Mouse (Mus musculus) urinary bladder, postnatal 4 days (tissue): ENCODE measurements around the gene Gm8094.
"Not testable (repeated sequence)": the region's sequence is repeated elsewhere in the genome, so short reads cannot be mapped to it uniquely, and the experiment has no call there.

Experiments used
- DNase-seq, 2 experiments: peaks; one replicate each; pipeline ENCODE4 v3.0.0; 2021 to 2022; ENCODE audit warnings: low spot score in 2 of 2

The Gm8094 gene

DNA sequence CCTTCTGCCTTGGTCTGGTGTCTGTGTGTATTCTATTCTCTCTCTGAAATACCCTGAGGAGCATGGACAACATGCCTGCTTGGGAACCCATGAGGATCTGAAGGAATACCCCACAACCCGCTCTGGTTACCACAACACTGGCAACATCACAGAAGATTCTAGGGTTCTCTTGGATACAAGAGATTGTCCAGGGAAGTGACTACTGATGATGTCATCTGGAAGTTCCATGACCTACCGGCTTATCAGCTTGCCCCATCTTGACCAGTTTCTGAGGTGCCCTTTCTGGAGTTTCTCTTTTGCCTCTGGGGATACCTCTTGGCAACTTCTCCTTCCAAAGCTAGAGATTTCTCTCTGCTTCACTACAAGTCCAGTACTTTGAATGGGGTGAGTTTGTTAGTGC lies at the start of gene Gm8094:
Gene Gm8094 (minus strand): TSS at position 101 of the 400 bp plus-strand sequence.
- DNase-seq: not testable (repeated sequence)

DNA sequence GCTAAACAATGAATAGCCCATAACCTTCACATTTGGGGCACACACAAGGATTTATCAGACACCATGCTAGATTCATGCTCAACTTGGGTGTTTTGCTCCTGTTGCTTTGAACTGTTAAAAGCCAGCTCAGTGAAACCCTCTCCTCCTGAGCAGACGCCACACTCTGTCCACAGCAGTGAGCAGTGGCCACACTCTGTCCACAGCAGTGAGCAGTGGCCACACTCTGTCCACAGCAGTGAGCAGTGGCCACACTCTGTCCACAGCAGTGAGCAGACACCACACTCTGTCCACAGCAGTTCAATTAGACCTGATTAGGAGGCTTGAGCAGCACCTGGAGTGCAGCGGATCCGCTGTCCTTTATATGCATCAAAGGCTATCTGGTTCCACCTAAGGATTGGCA lies 43.2 kb upstream of the Gm8094 start:
- not testable (repeated sequence) for DNase-seq

DNA sequence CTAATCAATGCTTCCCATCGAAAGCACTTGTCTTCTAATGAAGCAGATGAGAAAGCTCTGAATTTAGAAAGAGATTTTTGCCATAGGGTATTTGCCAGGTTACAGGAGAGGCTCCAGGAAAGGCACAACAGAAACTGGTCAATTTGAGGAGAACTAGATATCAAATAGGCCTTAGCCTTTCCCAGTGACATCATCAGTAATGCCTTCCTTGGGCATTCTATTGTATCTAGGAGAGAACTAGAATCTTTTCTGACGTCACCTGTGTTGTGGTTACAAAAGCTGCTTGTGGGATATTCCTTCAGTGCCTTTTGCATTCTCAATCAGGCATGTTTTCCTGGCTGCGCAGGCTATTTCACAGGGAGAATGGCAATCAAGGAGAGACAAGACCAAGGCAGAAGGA lies 23.9 kb upstream of the Gm8094 start, which contains the start of gene Gm8104:
Gene Gm8104 (plus strand): TSS at position 301 of the 400 bp plus-strand sequence.
- not testable (repeated sequence) for DNase-seq

DNA sequence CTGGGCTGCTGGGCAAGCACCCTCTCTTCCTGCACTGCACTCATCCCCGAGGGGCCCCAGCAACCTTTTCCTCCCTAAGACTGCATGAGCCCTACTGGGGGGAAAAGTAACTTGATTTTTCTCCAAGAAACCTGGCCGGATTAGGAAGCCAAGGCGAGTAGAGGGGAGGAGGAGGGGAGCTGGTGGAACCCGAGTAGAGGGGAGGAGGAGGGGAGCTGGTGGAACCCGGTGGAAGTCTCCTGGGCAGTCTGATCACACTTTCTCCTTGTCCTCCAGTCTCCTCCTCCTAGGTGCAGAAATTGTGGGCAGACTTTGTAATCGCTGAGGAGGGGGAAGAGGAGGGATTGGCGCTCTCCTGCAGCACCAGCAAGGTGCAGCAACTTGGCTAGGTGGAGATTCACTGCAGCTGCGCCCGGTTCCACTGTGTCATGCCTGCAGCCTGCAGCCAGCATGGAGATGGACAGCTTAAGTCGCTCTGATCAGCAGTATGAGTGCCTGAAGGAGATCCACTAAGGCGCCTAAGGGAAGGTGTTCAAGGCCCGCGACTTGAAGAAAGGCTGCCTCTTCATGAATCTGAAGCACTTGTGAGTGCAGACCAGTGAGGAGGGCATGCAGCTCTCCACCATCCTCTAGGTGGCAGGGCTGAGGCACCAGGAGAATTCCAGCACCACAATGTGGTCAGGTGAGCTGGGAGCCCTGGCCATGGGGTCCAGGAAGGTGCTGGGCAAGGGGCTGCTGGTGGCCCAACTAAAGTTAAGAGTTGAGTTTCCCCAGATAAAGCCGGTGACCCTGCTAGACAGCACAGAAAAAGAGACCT lies 12.9 kb upstream of the Gm8094 start:
- DNase-seq: not testable (repeated sequence)

DNA sequence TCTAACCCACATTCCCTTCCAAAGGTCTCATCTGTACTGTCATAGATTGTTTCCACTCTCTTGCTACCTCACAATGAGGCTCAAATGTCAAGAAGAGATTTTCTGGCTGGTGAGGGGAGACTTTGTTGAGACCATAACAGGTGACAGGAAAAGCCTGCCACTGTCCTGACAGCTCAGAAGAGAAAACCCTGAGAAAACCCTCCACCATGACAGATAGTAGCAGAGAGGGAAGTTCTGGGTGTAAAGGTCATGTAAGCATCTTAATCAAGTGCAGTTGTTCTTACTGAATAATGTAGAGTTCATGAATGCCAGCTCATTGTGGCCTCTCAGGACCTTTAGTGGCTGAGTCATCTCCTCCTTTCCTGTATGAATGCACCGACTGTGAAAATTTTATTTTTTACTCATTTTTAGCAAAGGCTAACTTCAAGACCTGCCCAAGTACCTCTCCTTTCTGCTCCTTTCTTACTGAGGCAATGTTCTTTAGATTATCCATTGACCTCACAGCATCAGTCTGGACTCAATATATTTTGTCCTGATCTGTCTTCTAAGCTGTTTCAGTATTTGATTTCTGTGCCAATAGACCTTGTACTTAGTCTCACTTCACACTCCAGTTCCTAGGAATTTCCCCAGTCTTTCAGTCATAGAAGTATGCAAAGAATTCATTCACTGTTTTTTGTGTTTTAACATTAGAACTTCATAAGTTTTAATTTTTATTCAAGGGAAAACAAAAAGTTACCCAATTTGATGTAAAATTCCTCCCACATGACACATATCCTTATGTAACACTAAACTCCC lies 8.7 kb upstream of the Gm8094 start:
- DNase-seq: peak in 1 of 2 experiments; percentile 18

DNA sequence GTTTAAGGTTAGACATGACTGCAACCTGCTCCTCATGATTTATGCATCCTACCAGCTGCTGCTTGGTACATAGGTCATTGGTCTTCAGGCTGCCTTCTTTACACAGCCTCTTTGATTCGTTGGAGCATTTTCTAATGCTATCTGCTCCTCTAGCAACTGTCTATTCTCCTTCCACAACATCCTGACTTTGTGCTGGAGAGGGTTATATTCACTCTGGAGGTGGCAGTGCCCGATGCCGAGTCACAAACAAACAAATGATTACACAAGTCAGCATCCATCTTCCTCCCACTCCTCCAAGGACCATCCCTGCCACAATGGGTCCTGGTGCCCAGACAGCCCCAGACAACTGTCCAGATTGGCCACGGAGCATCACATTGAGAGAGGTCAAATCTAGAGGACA lies 16.3 kb downstream of the Gm8094 start:
- DNase-seq: peak in 1 of 2 experiments; percentile 60

DNA sequence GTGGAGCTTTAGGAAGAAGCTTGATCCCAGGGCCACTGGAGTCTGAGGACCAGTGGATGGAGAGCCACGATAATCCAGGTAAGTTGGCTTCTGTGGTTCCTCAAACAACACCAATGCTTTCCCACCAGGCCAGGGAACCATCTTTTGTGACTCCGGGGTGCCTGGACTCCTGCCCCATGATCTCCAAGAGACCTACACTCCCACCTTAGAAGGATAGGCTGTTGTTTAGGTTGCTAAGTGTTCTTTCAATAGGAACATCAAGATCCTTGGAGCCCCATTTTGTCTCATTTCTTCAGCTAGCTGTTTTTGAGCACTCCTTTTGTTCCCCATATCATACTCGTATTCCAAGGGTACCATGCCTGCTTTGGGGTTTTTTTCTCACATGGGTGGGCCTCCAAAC lies 18.4 kb downstream of the Gm8094 start:
- peak in 1 of 2 experiments; percentile 58 for DNase-seq
